Mouse (Mus musculus) midbrain, embryonic 11.5 days (tissue): ENCODE results near the gene Utp3. TPM values are rescaled to one million over a fixed set of nuclear protein-coding genes. Genes with fewer than 3 reads are reported as not detected.

Source experiments
- ATAC-seq: fragments of 200-750 bp; cut with Nextera tagmentation; 2 replicates; pipeline ENCODE4 v1.8.0; 2017; ENCODE audit warnings: moderate TSS enrichment, moderate library complexity; ENCODE audit not compliant: low FRiP score
- DNase-seq: peaks from one replicate; pipeline ENCODE4 v3.0.0; 2015; ENCODE audit warnings: low spot score; ENCODE audit errors: missing footprints
- H3K27ac ChIP-seq: fragments of 300-500 bp; sonication (generic); 2 replicates; pipeline ENCODE4 v1.5.1; 2014; ENCODE audit warnings: low read depth, low read length
- H3K27me3 ChIP-seq: fragments of 300-500 bp; sonication (generic); 2 replicates; pipeline ENCODE4 v1.6.1; 2014; ENCODE audit warnings: mild to moderate bottlenecking, low read length, moderate library complexity, mixed read lengths; ENCODE audit not compliant: control insufficient read depth, insufficient read depth
- H3K36me3 ChIP-seq: fragments of 300-500 bp; sonication (generic); 2 replicates; pipeline ENCODE4 v1.6.1; 2014; ENCODE audit warnings: mild to moderate bottlenecking, low read length, moderate library complexity, mixed read lengths; ENCODE audit not compliant: control insufficient read depth, insufficient read depth
- H3K4me1 ChIP-seq: fragments of 300-500 bp; sonication (generic); 2 replicates; pipeline ENCODE4 v1.6.1; 2014; ENCODE audit warnings: low read length; ENCODE audit not compliant: control insufficient read depth, insufficient read depth
- H3K4me2 ChIP-seq: fragments of 300-500 bp; sonication (generic); 2 replicates; pipeline ENCODE4 v1.6.1; 2014; ENCODE audit warnings: mild to moderate bottlenecking, moderate library complexity
- H3K4me3 ChIP-seq: fragments of 300-500 bp; sonication (generic); 2 replicates; pipeline ENCODE4 v1.5.1; 2014; ENCODE audit warnings: low read depth, low read length
- H3K9ac ChIP-seq: fragments of 300-500 bp; sonication (generic); 2 replicates; pipeline ENCODE4 v1.6.1; 2014; ENCODE audit warnings: low read length
- H3K9me3 ChIP-seq: fragments of 300-500 bp; sonication (generic); 2 replicates; pipeline ENCODE4 v1.6.1; 2016; ENCODE audit warnings: low read length; ENCODE audit not compliant: control insufficient read depth
- WGBS: fragments of 180-500 bp; shearing (Covaris S2); extraction: QIAGEN DNeasy Blood & Tissue Kit; methylation state at CpG from one replicate; pipeline ENCODE4 v1.1.7; 2014; 5-methylcytosine and 5-hydroxymethylcytosine counted together
- polyA plus RNA-seq: library from polyadenylated mRNA; unstranded; fragments of >200 nt; fragmentation: Nextera tagmentation; extraction: Ambion mirVana; gene quantifications from 2 replicates; pipeline ENCODE4 v1.2.1, GENCODE M21; 2014

Utp3 gene
- polyA plus RNA-seq, 1 experiment from 2014 or later: 68.4 TPM

GRCm38 (mm10) chr5:88565148-88566033 lies 11.1 kb downstream of the Utp3 start:
- Histone ChIP-seq H3K4me3 (peak overlapping the region; percentile 92), H3K9me3 (no peaks in the 10 kb centered on the region), H3K27me3 (no peaks in the 10 kb centered on the region), H3K36me3 (no peaks in the 10 kb centered on the region), H3K9ac (peak overlapping the region; percentile 89), H3K27ac (peak overlapping the region; percentile 75), H3K4me2 (peak overlapping the region; percentile 54), H3K4me1 (peaks cover 7% of the 10 kb centered on the region; the same call in 1 of the 2 replicates)
- WGBS: 1% methylated on average over 99 of the region's 119 CpGs
- ATAC-seq: peak; percentile 80
- peak; percentile 96 for DNase-seq

- ATAC-seq (no peak), DNase-seq (peak; percentile 89)
- WGBS: 11% methylated on average over 14 of the region's 14 CpGs
- 0 out of 2 replicates have a peak overlapping the region, but pooled peaks have one; percentile 1 for H3K27ac ChIP-seq
- H3K27me3 ChIP-seq: no peaks in the 10 kb centered on the region
- H3K9ac ChIP-seq: peak overlapping the region; percentile 89
- peak overlapping the region; percentile 54 for H3K4me2 ChIP-seq
- H3K9me3 ChIP-seq: no peaks in the 10 kb centered on the region
- peak overlapping the region; percentile 92 for H3K4me3 ChIP-seq
- H3K4me1 ChIP-seq: peaks cover 7% of the 10 kb centered on the region; the same call in 1 of the 2 replicates
- no peaks in the 10 kb centered on the region for H3K36me3 ChIP-seq
Observed at GRCm38 (mm10) chr5:88566034-88566841, 12.0 kb downstream of the Utp3 start.

DNA sequence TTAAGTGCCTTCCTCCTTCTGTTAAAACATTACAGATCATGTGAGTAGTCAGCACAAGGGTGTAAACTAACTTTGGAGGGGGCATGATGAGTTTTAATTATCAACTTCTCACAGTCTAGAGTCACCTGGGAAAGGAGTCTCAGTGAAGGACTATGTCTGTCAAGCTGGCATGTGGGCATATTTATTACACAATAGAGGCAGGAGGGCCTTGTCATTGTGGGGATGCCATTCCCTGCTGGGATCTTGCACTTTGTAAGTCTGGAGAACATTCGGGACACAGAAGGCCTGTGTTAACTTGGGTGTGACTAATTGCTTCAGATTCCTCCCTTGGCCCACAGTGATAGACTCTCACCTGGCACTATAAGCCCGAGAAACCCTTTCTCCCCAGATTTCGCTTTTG lies 15.3 kb downstream of the Utp3 start:
- Histone ChIP-seq H3K27me3 (no peaks in the 10 kb centered on the region), H3K9ac (no peak overlapping the region), H3K4me1 (peaks cover 7% of the 10 kb centered on the region; the same call in 1 of the 2 replicates), H3K4me2 (no peak overlapping the region), H3K36me3 (no peaks in the 10 kb centered on the region), H3K9me3 (no peaks in the 10 kb centered on the region), H3K27ac (no peak overlapping the region), H3K4me3 (no peak overlapping the region)
- ATAC-seq: no peak
- 75% methylated on average over 3 of the region's 3 CpGs for WGBS
- no peak for DNase-seq

GRCm38 (mm10) chr5:88574829-88575228 lies 20.6 kb downstream of the Utp3 start:
- no peak overlapping the region for H3K27ac ChIP-seq
- no peaks in the 10 kb centered on the region for H3K36me3 ChIP-seq
- H3K9me3 ChIP-seq: no peaks in the 10 kb centered on the region
- no peaks in the 10 kb centered on the region for H3K4me1 ChIP-seq
- no peak overlapping the region for H3K9ac ChIP-seq
- 90% methylated on average over 3 of the region's 3 CpGs for WGBS
- DNase-seq: no peak
- H3K4me2 ChIP-seq: no peak overlapping the region
- ATAC-seq: no peak
- no peaks in the 10 kb centered on the region for H3K27me3 ChIP-seq
- H3K4me3 ChIP-seq: no peak overlapping the region

DNA sequence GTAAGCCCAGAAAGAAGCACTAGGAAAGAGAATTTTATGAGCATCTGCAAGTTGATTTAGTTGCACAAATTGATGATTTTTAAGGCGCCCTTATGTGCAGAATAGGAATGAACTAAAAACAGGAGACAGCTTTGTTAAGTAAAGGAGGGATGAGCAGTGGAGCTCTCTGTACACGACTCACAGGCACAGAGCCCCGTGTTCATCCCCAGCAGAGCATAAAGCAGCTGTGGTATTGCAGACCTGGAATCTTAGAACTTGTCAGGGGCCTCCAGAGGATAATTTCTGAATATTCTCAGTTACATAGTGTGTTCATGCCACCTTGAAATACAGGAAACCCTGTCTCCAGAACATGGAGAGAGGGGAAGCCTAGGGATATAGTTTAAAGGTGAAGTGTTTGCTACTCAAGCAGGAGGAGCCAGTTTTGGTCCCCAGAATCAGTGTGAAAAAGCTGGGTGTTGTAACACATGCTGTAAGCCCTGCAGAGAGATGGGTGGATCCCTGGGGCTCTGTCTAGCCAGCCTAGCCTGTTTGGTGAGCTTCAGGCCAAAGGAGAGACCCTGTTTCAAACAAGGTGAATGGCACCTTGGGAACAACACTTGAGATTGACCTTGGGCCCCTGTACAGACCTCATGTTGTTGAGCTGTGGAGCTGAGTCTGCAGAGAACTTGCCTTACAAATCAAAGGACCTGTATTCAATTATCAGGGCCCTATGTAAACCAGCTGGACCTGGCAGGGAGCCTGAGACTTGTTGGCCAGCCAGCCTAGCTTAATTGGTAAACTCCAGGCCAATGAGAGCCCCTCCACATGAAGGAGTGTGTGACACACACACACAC lies 21.5 kb downstream of the Utp3 start:
- H3K27ac ChIP-seq: no peak overlapping the region
- no peaks in the 10 kb centered on the region for H3K9me3 ChIP-seq
- H3K9ac ChIP-seq: no peak overlapping the region
- DNase-seq (no peak), ATAC-seq (no peak)
- H3K4me2 ChIP-seq: no peak overlapping the region
- WGBS: 69% methylated on average over 3 of the region's 3 CpGs
- no peak overlapping the region for H3K4me3 ChIP-seq
- H3K27me3 ChIP-seq: no peaks in the 10 kb centered on the region
- no peaks in the 10 kb centered on the region for H3K4me1 ChIP-seq
- no peaks in the 10 kb centered on the region for H3K36me3 ChIP-seq

DNA sequence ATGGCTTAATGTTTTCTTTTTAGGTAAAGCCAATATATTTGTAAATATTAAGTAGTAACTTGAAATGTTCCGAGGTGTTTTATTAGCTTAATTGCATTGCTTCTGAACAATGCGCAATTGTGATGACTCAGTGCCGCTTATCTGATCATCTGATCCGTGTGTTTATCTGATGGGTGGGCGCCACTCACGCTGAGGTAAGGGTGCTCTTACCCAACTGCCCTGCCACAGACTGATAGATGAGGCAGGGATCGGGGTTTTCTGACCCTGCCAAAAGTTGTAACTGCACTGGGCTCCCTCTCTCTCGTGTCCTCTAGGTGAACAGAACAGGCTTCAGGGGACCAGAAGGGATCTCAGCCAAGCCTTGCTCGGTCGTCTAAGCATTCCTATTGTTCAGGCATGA lies 26.4 kb downstream of the Utp3 start:
- ATAC-seq: no peak
- H3K9me3 ChIP-seq: no peaks in the 10 kb centered on the region
- 85% methylated on average over 10 of the region's 10 CpGs for WGBS

GRCm38 (mm10) chr5:88581343-88581742 lies 27.1 kb downstream of the Utp3 start:
- peaks cover 8% of the 10 kb centered on the region for H3K4me1 ChIP-seq
- H3K9ac ChIP-seq: no peak overlapping the region
- H3K36me3 ChIP-seq: no peaks in the 10 kb centered on the region
- no peaks in the 10 kb centered on the region for H3K27me3 ChIP-seq
- H3K27ac ChIP-seq: no peak overlapping the region
- no peak overlapping the region for H3K4me3 ChIP-seq
- H3K4me2 ChIP-seq: no peak overlapping the region
- WGBS: 89% methylated on average over 6 of the region's 6 CpGs
- H3K9me3 ChIP-seq: no peaks in the 10 kb centered on the region
- DNase-seq (no peak), ATAC-seq (no peak)

More for the DNA sequence above, 26.4 kb downstream of the Utp3 start:
- no peak overlapping the region for H3K27ac ChIP-seq
- DNase-seq: no peak
- H3K36me3 ChIP-seq: no peaks in the 10 kb centered on the region
- peaks cover 5% of the 10 kb centered on the region for H3K4me1 ChIP-seq
- H3K27me3 ChIP-seq: no peaks in the 10 kb centered on the region
- H3K9ac ChIP-seq: no peak overlapping the region
- H3K4me3 ChIP-seq: no peak overlapping the region
- H3K4me2 ChIP-seq: no peak overlapping the region

DNA sequence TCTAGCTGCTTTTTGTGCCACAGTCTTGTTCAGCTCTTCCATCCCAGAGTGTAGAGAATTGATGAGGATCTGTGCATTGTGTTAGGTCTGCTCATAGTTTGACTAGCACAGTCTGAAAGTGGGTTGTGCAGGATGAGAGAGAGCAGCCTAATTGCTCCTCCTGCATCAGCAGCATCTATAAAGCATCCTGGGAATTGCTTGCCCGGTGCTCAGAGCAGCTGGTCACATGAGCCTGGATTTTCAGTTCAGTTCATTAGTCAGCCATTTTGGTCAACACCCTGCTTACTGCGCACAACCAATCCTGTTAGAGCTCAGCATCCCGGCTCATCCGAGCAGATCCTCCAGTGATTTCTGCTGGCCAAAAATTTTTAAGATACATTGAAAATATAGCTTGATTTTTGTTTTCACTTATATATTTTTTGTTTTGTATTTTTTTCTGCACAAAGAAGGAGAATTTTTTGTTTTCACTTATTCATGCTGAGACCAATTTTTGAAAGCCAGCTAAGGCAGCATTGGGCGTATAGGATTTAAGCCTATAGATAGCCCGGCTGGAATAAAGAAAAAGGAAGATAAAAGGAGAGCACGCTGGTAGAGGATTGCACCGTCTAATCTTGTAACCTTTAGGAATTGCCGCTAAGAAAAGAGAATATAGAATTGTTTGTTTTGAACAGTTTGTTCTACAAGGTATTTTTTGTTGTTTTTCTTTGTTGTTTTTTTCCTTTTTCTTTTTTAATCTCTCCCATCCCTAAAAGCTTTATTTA lies 29.2 kb downstream of the Utp3 start:
- 15% methylated on average over 9 of the region's 9 CpGs for WGBS
- H3K27ac ChIP-seq: peak overlapping the region; percentile 64; the same call in 1 of the 2 replicates
- H3K36me3 ChIP-seq: no peaks in the 10 kb centered on the region
- no peaks in the 10 kb centered on the region for H3K27me3 ChIP-seq
- ATAC-seq (peak; percentile 93), DNase-seq (peak; percentile 94)
- peak overlapping the region; percentile 55 for H3K4me3 ChIP-seq
- peak overlapping the region; percentile 67 for H3K4me2 ChIP-seq
- H3K4me1 ChIP-seq: peaks cover 21% of the 10 kb centered on the region
- no peaks in the 10 kb centered on the region for H3K9me3 ChIP-seq
- H3K9ac ChIP-seq: peak overlapping the region; percentile 74
